Mouse (Mus musculus): ENCODE measurements around the gene Gse1. TPM values are rescaled to one million over a fixed set of nuclear protein-coding genes. Genes with fewer than 3 reads are reported as not detected.

The Gse1 gene
- polyA plus RNA-seq, 1 experiment from 2014 or later, result 12.2 TPM

GRCm38 (mm10) chr8:120556198-120556892 lies 328.1 kb downstream of the Gse1 start:
- H3K27ac ChIP-seq (replicated peaks), result peak overlapping the region; percentile 76
- no peaks in the 10 kb centered on the region for H3K9me3 ChIP-seq (replicated peaks)
- peaks cover 95% of the 10 kb centered on the region for H3K4me1 ChIP-seq
- H3K4me2 ChIP-seq, result peak overlapping the region; percentile 17; the same call in 1 of the 2 replicates
- ATAC-seq (ENCODE audit: low FRiP score), result no peak
- 0 out of 2 replicates have a peak, but pooled peaks cover 3% of the 10 kb centered on the region for H3K36me3 ChIP-seq
- no peak overlapping the region for H3K4me3 ChIP-seq (replicated peaks)
- WGBS, result 31% methylated on average over 20 of the region's 20 CpGs
- H3K27me3 ChIP-seq (replicated peaks), result no peaks in the 10 kb centered on the region
- no peak overlapping the region; the same call in 1 of the 2 replicates for H3K9ac ChIP-seq (replicated peaks)

- peaks cover 94% of the 10 kb centered on the region for H3K4me1 ChIP-seq
- WGBS, result 49% methylated on average over 15 of the region's 15 CpGs
These were observed 329.1 kb downstream of the Gse1 start for GRCm38 (mm10) chr8:120557170-120557965.

GRCm38 (mm10) chr8:120558162-120558561 lies 329.9 kb downstream of the Gse1 start:
- H3K4me3 ChIP-seq (replicated peaks), result no peak overlapping the region
- H3K4me1 ChIP-seq, result peaks cover 94% of the 10 kb centered on the region
- H3K27me3 ChIP-seq (replicated peaks), result no peaks in the 10 kb centered on the region
- no peaks in the 10 kb centered on the region for H3K9me3 ChIP-seq (replicated peaks)
- no peak overlapping the region for H3K27ac ChIP-seq (replicated peaks)
- ATAC-seq (ENCODE audit: low FRiP score), result no peak
- H3K9ac ChIP-seq (replicated peaks), result no peak overlapping the region
- 61% methylated on average over 4 of the region's 4 CpGs for WGBS
- H3K36me3 ChIP-seq, result 0 out of 2 replicates have a peak, but pooled peaks cover 3% of the 10 kb centered on the region
- H3K4me2 ChIP-seq, result no peak overlapping the region

More at GRCm38 (mm10) chr8:120557170-120557965, 329.1 kb downstream of the Gse1 start:
- no peak overlapping the region for H3K4me2 ChIP-seq
- no peaks in the 10 kb centered on the region for H3K27me3 ChIP-seq (replicated peaks)
- no peak overlapping the region for H3K27ac ChIP-seq (replicated peaks)
- H3K36me3 ChIP-seq, result 0 out of 2 replicates have a peak, but pooled peaks cover 3% of the 10 kb centered on the region
- no peak overlapping the region for H3K9ac ChIP-seq (replicated peaks)
- no peak overlapping the region for H3K4me3 ChIP-seq (replicated peaks)
- H3K9me3 ChIP-seq (replicated peaks), result no peaks in the 10 kb centered on the region
- ATAC-seq (ENCODE audit: low FRiP score), result no peak

- WGBS, result 16% methylated on average over 11 of the region's 11 CpGs
- Histone ChIP-seq H3K27me3 (replicated peaks) (no peaks in the 10 kb centered on the region), H3K9ac (replicated peaks) (peak overlapping the region; percentile 36), H3K4me2 (no peak overlapping the region), H3K9me3 (replicated peaks) (no peaks in the 10 kb centered on the region), H3K36me3 (0 out of 2 replicates have a peak, but pooled peaks cover 2% of the 10 kb centered on the region), H3K4me3 (replicated peaks) (no peak overlapping the region), H3K27ac (replicated peaks) (peak overlapping the region; percentile 69), H3K4me1 (peaks cover 99% of the 10 kb centered on the region)
- ATAC-seq (ENCODE audit: low FRiP score), result no peak
These were observed 331.4 kb downstream of the Gse1 start for GRCm38 (mm10) chr8:120559654-120560053.

- 58% methylated on average over 5 of the region's 5 CpGs for WGBS
- ATAC-seq (ENCODE audit: low FRiP score), result no peak
- Histone ChIP-seq H3K36me3 (no peaks in the 10 kb centered on the region), H3K27me3 (replicated peaks) (no peaks in the 10 kb centered on the region), H3K9ac (replicated peaks) (no peak overlapping the region), H3K9me3 (replicated peaks) (no peaks in the 10 kb centered on the region), H3K27ac (replicated peaks) (no peak overlapping the region), H3K4me2 (no peak overlapping the region), H3K4me3 (replicated peaks) (no peak overlapping the region), H3K4me1 (peaks cover 99% of the 10 kb centered on the region)
These were observed 332.3 kb downstream of the Gse1 start for GRCm38 (mm10) chr8:120560535-120560934.

GRCm38 (mm10) chr8:120561539-120562435 lies 333.5 kb downstream of the Gse1 start:
- Histone ChIP-seq H3K9me3 (replicated peaks) (no peaks in the 10 kb centered on the region), H3K4me1 (peaks cover 98% of the 10 kb centered on the region), H3K4me3 (replicated peaks) (no peak overlapping the region), H3K27me3 (replicated peaks) (no peaks in the 10 kb centered on the region), H3K27ac (replicated peaks) (no peak overlapping the region), H3K9ac (replicated peaks) (no peak overlapping the region), H3K4me2 (no peak overlapping the region), H3K36me3 (peaks cover 4% of the 10 kb centered on the region)
- 84% methylated on average over 22 of the region's 22 CpGs for WGBS
- ATAC-seq (ENCODE audit: low FRiP score), result no peak

- H3K9ac ChIP-seq (replicated peaks), result 0 out of 2 replicates have a peak overlapping the region, but pooled peaks have one; percentile 20
- no peaks in the 10 kb centered on the region for H3K27me3 ChIP-seq (replicated peaks)
- 0 out of 2 replicates have a peak overlapping the region, but pooled peaks have one; percentile 22 for H3K4me2 ChIP-seq
- H3K27ac ChIP-seq (replicated peaks), result peak overlapping the region; percentile 83
- no peaks in the 10 kb centered on the region for H3K9me3 ChIP-seq (replicated peaks)
- H3K36me3 ChIP-seq, result peaks cover 14% of the 10 kb centered on the region
- H3K4me1 ChIP-seq, result peaks cover 90% of the 10 kb centered on the region
- WGBS, result 74% methylated on average over 18 of the region's 18 CpGs
- no peak for ATAC-seq (ENCODE audit: low FRiP score)
- no peak overlapping the region for H3K4me3 ChIP-seq (replicated peaks)
These were observed 334.6 kb downstream of the Gse1 start for GRCm38 (mm10) chr8:120562680-120563347.

- 4% methylated on average over 8 of the region's 8 CpGs for WGBS
- ATAC-seq (ENCODE audit: low FRiP score), result 0 out of 2 replicates have a peak, but pooled peaks have one; percentile 6
- H3K9ac ChIP-seq (replicated peaks), result 0 out of 2 replicates have a peak overlapping the region, but pooled peaks have one; percentile 20
These were observed 335.1 kb downstream of the Gse1 start for GRCm38 (mm10) chr8:120563348-120563724.

GRCm38 (mm10) chr8:120563851-120564837 lies 335.9 kb downstream of the Gse1 start:
- Histone ChIP-seq H3K4me1 (peaks cover 77% of the 10 kb centered on the region), H3K9me3 (replicated peaks) (no peaks in the 10 kb centered on the region), H3K9ac (replicated peaks) (no peak overlapping the region; the same call in 1 of the 2 replicates), H3K4me3 (replicated peaks) (no peak overlapping the region), H3K36me3 (peaks cover 27% of the 10 kb centered on the region), H3K27me3 (replicated peaks) (no peaks in the 10 kb centered on the region), H3K4me2 (peak overlapping the region; percentile 22), H3K27ac (replicated peaks) (peak overlapping the region; percentile 83)
- 15% methylated on average over 20 of the region's 20 CpGs for WGBS
- ATAC-seq (ENCODE audit: low FRiP score), result peak; percentile 42; the same call in 1 of the 2 replicates

More at GRCm38 (mm10) chr8:120563348-120563724, 335.1 kb downstream of the Gse1 start:
- H3K4me1 ChIP-seq, result peaks cover 85% of the 10 kb centered on the region
- H3K27me3 ChIP-seq (replicated peaks), result no peaks in the 10 kb centered on the region
- H3K36me3 ChIP-seq, result peaks cover 19% of the 10 kb centered on the region
- no peaks in the 10 kb centered on the region for H3K9me3 ChIP-seq (replicated peaks)
- 0 out of 2 replicates have a peak overlapping the region, but pooled peaks have one; percentile 22 for H3K4me2 ChIP-seq
- peak overlapping the region; percentile 83 for H3K27ac ChIP-seq (replicated peaks)
- H3K4me3 ChIP-seq (replicated peaks), result no peak overlapping the region
